Mouse (Mus musculus): ENCODE measurements around the gene Spock3. TPM values are rescaled to one million over a fixed set of nuclear protein-coding genes. Genes with fewer than 3 reads are reported as not detected.

The Spock3 gene
- polyA plus RNA-seq, 1 experiment, result not detected

DNA sequence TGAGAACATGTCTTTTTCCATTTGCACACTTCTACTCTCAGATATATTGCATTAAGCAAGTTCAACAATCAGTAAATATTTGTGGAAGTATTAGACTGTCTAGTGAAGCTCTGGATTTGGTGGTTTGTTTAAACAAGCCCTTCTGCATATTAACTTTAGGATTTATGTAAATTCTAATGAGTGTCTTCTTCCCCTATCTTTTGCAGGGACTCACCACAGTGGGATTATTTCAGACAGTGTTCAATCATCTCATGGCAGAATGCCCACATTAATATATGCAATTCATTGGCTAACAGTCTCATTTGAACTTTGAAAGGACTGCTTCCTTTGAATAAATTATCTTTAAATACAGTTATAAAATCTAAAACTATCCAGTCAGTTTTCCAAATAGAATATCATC is 446.9 kb downstream of the Spock3 start:
- no peak for TF ChIP-seq CTCF (IDR thresholded peaks at IDR 0.05; ENCODE audit: insufficient read depth, low read depth, low read length)
- Histone ChIP-seq H3K4me3 (ENCODE audit: insufficient read depth, low read depth, low read length) (no peak overlapping the region), H3K4me1 (ENCODE audit: control insufficient read depth, insufficient read depth, low read length) (no peaks in the 10 kb centered on the region), H3K27ac (ENCODE audit: insufficient read depth, low read depth, low read length) (no peak overlapping the region)
